Mouse (Mus musculus): ENCODE data around the gene Wfikkn1. TPM values are rescaled to one million over a fixed set of nuclear protein-coding genes. Genes with fewer than 3 reads are reported as not detected.
A peak's percentile ranks its signal among the peaks of the same experiment; 100 is the strongest.

Wfikkn1 gene
- polyA plus RNA-seq, 1 experiment from 2014 or later = 0.27 TPM

- peaks cover 9 to 40% of the 10 kb centered on the region in 2 experiments for H3K4me1 ChIP-seq (ENCODE audit: control insufficient read depth in 2 of 2, insufficient read depth in 2 of 2, low read length in 2 of 2)
Observed at GRCm38 (mm10) chr17:25916931-25917647, 36.4 kb upstream of the Wfikkn1 start.

GRCm38 (mm10) chr17:25914295-25914694 lies 33.6 kb upstream of the Wfikkn1 start:
- Histone ChIP-seq H3K27me3 (ENCODE audit: control insufficient read depth, insufficient read depth, low read length) (no peaks in the 10 kb centered on the region), H3K9ac (ENCODE audit: low read length) (no peak overlapping the region; the same call in 1 of the 2 replicates), H3K36me3 (ENCODE audit: control insufficient read depth, insufficient read depth, low read length) (0 out of 2 replicates have a peak, but pooled peaks cover 15% of the 10 kb centered on the region), H3K4me1 (ENCODE audit: control insufficient read depth in 2 of 2, insufficient read depth in 2 of 2, low read length in 2 of 2) (peaks cover 9 to 40% of the 10 kb centered on the region in 2 experiments), H3K9me3 (ENCODE audit: control insufficient read depth, low read length) (no peaks in the 10 kb centered on the region), H3K4me3 (ENCODE audit: control insufficient read depth in 1 of 2, insufficient read depth in 1 of 2, low read depth in 1 of 2, low read length in 2 of 2) (no peak overlapping the region), H3K27ac (replicated peaks in 1 of 2; ENCODE audit: control insufficient read depth in 1 of 2, insufficient read depth in 1 of 2, low read depth in 2 of 2, low read length in 2 of 2) (peak overlapping the region; percentile 21 to 46; a peak in 2 of 4 replicates), H3K4me2 (ENCODE audit: low read length) (no peak overlapping the region; the same call in 1 of the 2 replicates)
- 62% methylated on average over 4 of the region's 4 CpGs for WGBS
- ATAC-seq (ENCODE audit: insufficient number of reproducible peaks, insufficient read depth, low FRiP score, low read depth) = no peak

More at GRCm38 (mm10) chr17:25916931-25917647, 36.4 kb upstream of the Wfikkn1 start:
- H3K4me2 ChIP-seq (ENCODE audit: low read length) = no peak overlapping the region
- H3K36me3 ChIP-seq (ENCODE audit: control insufficient read depth, insufficient read depth, low read length) = 0 out of 2 replicates have a peak, but pooled peaks cover 14% of the 10 kb centered on the region
- H3K27ac ChIP-seq (replicated peaks in 1 of 2; ENCODE audit: control insufficient read depth in 1 of 2, insufficient read depth in 1 of 2, low read depth in 2 of 2, low read length in 2 of 2) = no peak overlapping the region
- H3K9me3 ChIP-seq (ENCODE audit: control insufficient read depth, low read length) = no peaks in the 10 kb centered on the region
- H3K9ac ChIP-seq (ENCODE audit: low read length) = no peak overlapping the region; the same call in 1 of the 2 replicates
- no peaks in the 10 kb centered on the region for H3K27me3 ChIP-seq (ENCODE audit: control insufficient read depth, insufficient read depth, low read length)
- no peak for ATAC-seq (ENCODE audit: insufficient number of reproducible peaks, insufficient read depth, low FRiP score, low read depth)
- no peak overlapping the region for H3K4me3 ChIP-seq (ENCODE audit: control insufficient read depth in 1 of 2, insufficient read depth in 1 of 2, low read depth in 1 of 2, low read length in 2 of 2)
- WGBS = 78% methylated on average over 8 of the region's 8 CpGs

- no peaks in the 10 kb centered on the region for H3K9me3 ChIP-seq (ENCODE audit: control insufficient read depth, low read length)
- H3K27ac ChIP-seq (replicated peaks in 1 of 2; ENCODE audit: control insufficient read depth in 1 of 2, insufficient read depth in 1 of 2, low read depth in 2 of 2, low read length in 2 of 2) = peak overlapping the region; percentile 21 to 46; a peak in 2 of 4 replicates
- H3K4me2 ChIP-seq (ENCODE audit: low read length) = peak overlapping the region; percentile 36
- 0 out of 2 replicates have a peak, but pooled peaks cover 15% of the 10 kb centered on the region for H3K36me3 ChIP-seq (ENCODE audit: control insufficient read depth, insufficient read depth, low read length)
- H3K27me3 ChIP-seq (ENCODE audit: control insufficient read depth, insufficient read depth, low read length) = no peaks in the 10 kb centered on the region
- H3K9ac ChIP-seq (ENCODE audit: low read length) = peak overlapping the region; percentile 51; the same call in 1 of the 2 replicates
- no peak for ATAC-seq (ENCODE audit: insufficient number of reproducible peaks, insufficient read depth, low FRiP score, low read depth)
- WGBS = 6% methylated on average over 1 of the region's 1 CpGs
- H3K4me1 ChIP-seq (ENCODE audit: control insufficient read depth in 2 of 2, insufficient read depth in 2 of 2, low read length in 2 of 2) = peaks cover 9 to 39% of the 10 kb centered on the region in 2 experiments
- H3K4me3 ChIP-seq (ENCODE audit: control insufficient read depth in 1 of 2, insufficient read depth in 1 of 2, low read depth in 1 of 2, low read length in 2 of 2) = no peak overlapping the region
Observed at GRCm38 (mm10) chr17:25913877-25914275, 33.2 kb upstream of the Wfikkn1 start.

GRCm38 (mm10) chr17:25913186-25913876 lies 32.7 kb upstream of the Wfikkn1 start:
- no peak for ATAC-seq (ENCODE audit: insufficient number of reproducible peaks, insufficient read depth, low FRiP score, low read depth)
- Histone ChIP-seq H3K4me1 (ENCODE audit: control insufficient read depth in 2 of 2, insufficient read depth in 2 of 2, low read length in 2 of 2) (peaks cover 8 to 33% of the 10 kb centered on the region in 2 experiments), H3K36me3 (ENCODE audit: control insufficient read depth, insufficient read depth, low read length) (0 out of 2 replicates have a peak, but pooled peaks cover 15% of the 10 kb centered on the region), H3K9me3 (ENCODE audit: control insufficient read depth, low read length) (no peaks in the 10 kb centered on the region), H3K27me3 (ENCODE audit: control insufficient read depth, insufficient read depth, low read length) (no peaks in the 10 kb centered on the region), H3K4me3 (ENCODE audit: control insufficient read depth in 1 of 2, insufficient read depth in 1 of 2, low read depth in 1 of 2, low read length in 2 of 2) (no peak overlapping the region), H3K4me2 (ENCODE audit: low read length) (peak overlapping the region; percentile 36), H3K9ac (ENCODE audit: low read length) (peak overlapping the region; percentile 51; the same call in 1 of the 2 replicates), H3K27ac (replicated peaks in 1 of 2; ENCODE audit: control insufficient read depth in 1 of 2, insufficient read depth in 1 of 2, low read depth in 2 of 2, low read length in 2 of 2) (peak overlapping the region; percentile 4 to 10; a peak in 1 of 4 replicates)
- 63% methylated on average over 14 of the region's 14 CpGs for WGBS

- H3K9ac ChIP-seq (ENCODE audit: low read length) = no peak overlapping the region
- no peak overlapping the region for H3K27ac ChIP-seq (replicated peaks in 1 of 2; ENCODE audit: control insufficient read depth in 1 of 2, insufficient read depth in 1 of 2, low read depth in 2 of 2, low read length in 2 of 2)
- WGBS = 86% methylated on average over 4 of the region's 4 CpGs
- H3K4me2 ChIP-seq (ENCODE audit: low read length) = no peak overlapping the region
- 0 out of 2 replicates have a peak, but pooled peaks cover 4% of the 10 kb centered on the region for H3K36me3 ChIP-seq (ENCODE audit: control insufficient read depth, insufficient read depth, low read length)
- no peak overlapping the region for H3K4me3 ChIP-seq (ENCODE audit: control insufficient read depth in 1 of 2, insufficient read depth in 1 of 2, low read depth in 1 of 2, low read length in 2 of 2)
- H3K27me3 ChIP-seq (ENCODE audit: control insufficient read depth, insufficient read depth, low read length) = no peaks in the 10 kb centered on the region
- no peaks in the 10 kb centered on the region for H3K9me3 ChIP-seq (ENCODE audit: control insufficient read depth, low read length)
- no peak for ATAC-seq (ENCODE audit: insufficient number of reproducible peaks, insufficient read depth, low FRiP score, low read depth)
- peaks cover 7 to 22% of the 10 kb centered on the region in 2 experiments for H3K4me1 ChIP-seq (ENCODE audit: control insufficient read depth in 2 of 2, insufficient read depth in 2 of 2, low read length in 2 of 2)
Observed at GRCm38 (mm10) chr17:25911816-25912215, 31.2 kb upstream of the Wfikkn1 start.

DNA sequence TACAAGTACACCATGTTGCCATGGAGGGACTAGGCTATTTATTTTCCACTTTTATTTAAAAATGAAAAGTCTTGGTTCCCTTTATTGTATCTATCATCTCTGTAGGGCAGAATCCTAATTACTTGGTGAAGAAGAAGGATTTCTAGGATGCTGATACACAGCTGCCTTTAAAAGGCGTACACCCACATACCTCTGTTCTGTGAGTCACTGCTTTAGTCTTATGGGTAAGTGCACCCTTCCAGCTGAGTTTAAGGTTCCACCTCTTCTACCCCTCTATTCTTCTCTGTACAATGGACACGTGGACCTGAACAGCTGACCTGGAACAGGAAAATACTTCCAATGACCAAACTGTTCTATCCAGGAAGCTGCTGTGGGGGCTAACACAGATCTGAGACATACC lies 27.0 kb upstream of the Wfikkn1 start:
- no peak overlapping the region for H3K4me3 ChIP-seq (ENCODE audit: control insufficient read depth in 1 of 2, insufficient read depth in 1 of 2, low read depth in 1 of 2, low read length in 2 of 2)
- no peak overlapping the region for H3K9ac ChIP-seq (ENCODE audit: low read length)
- H3K9me3 ChIP-seq (ENCODE audit: control insufficient read depth, low read length) = no peaks in the 10 kb centered on the region
- 0 out of 2 replicates have a peak, but pooled peaks cover 3% of the 10 kb centered on the region for H3K36me3 ChIP-seq (ENCODE audit: control insufficient read depth, insufficient read depth, low read length)
- H3K27me3 ChIP-seq (ENCODE audit: control insufficient read depth, insufficient read depth, low read length) = no peaks in the 10 kb centered on the region
- H3K27ac ChIP-seq (replicated peaks in 1 of 2; ENCODE audit: control insufficient read depth in 1 of 2, insufficient read depth in 1 of 2, low read depth in 2 of 2, low read length in 2 of 2) = no peak overlapping the region
- 85% methylated on average over 2 of the region's 2 CpGs for WGBS
- ATAC-seq (ENCODE audit: insufficient number of reproducible peaks, insufficient read depth, low FRiP score, low read depth) = no peak
- no peaks in the 10 kb centered on the region for H3K4me1 ChIP-seq (ENCODE audit: control insufficient read depth in 2 of 2, insufficient read depth in 2 of 2, low read length in 2 of 2)
- H3K4me2 ChIP-seq (ENCODE audit: low read length) = no peak overlapping the region

- Histone ChIP-seq H3K27ac (replicated peaks in 1 of 2; ENCODE audit: control insufficient read depth in 1 of 2, insufficient read depth in 1 of 2, low read depth in 2 of 2, low read length in 2 of 2) (no peak overlapping the region), H3K27me3 (ENCODE audit: control insufficient read depth, insufficient read depth, low read length) (no peaks in the 10 kb centered on the region), H3K9ac (ENCODE audit: low read length) (no peak overlapping the region), H3K4me2 (ENCODE audit: low read length) (no peak overlapping the region), H3K9me3 (ENCODE audit: control insufficient read depth, low read length) (no peaks in the 10 kb centered on the region), H3K4me3 (ENCODE audit: control insufficient read depth in 1 of 2, insufficient read depth in 1 of 2, low read depth in 1 of 2, low read length in 2 of 2) (no peak overlapping the region), H3K4me1 (ENCODE audit: control insufficient read depth in 2 of 2, insufficient read depth in 2 of 2, low read length in 2 of 2) (no peaks in the 10 kb centered on the region), H3K36me3 (ENCODE audit: control insufficient read depth, insufficient read depth, low read length) (peaks cover 6% of the 10 kb centered on the region; the same call in 1 of the 2 replicates)
- no peak for ATAC-seq (ENCODE audit: insufficient number of reproducible peaks, insufficient read depth, low FRiP score, low read depth)
- WGBS = 88% methylated on average over 3 of the region's 3 CpGs
Observed at GRCm38 (mm10) chr17:25903061-25903460, 22.4 kb upstream of the Wfikkn1 start.

Measured in heart, embryonic 14.5 days (tissue).